Mouse (Mus musculus): ENCODE data around the gene Prim2.
"Not testable (repeated sequence)": the region's sequence is repeated elsewhere in the genome, so short reads cannot be mapped to it uniquely, and the experiment has no call there.

The Prim2 gene

GRCm38 (mm10) chr1:33657574-33658149 lies 11.9 kb downstream of the Prim2 start:
- in situ Hi-C loops (cut with MboI, MseI) = no loop called here

GRCm38 (mm10) chr1:33650875-33651274 lies 18.7 kb downstream of the Prim2 start:
- in situ Hi-C loops (cut with MboI, MseI) = no loop called here

- in situ Hi-C loops (cut with MboI, MseI) = no loop called here
Measured at GRCm38 (mm10) chr1:33649534-33650108, 20.0 kb downstream of the Prim2 start.

- in situ Hi-C loops (cut with MboI, MseI) = no loop called here
Measured at GRCm38 (mm10) chr1:33649021-33649420, 20.6 kb downstream of the Prim2 start.

GRCm38 (mm10) chr1:33647661-33648060 lies 21.9 kb downstream of the Prim2 start:
- in situ Hi-C loops (cut with MboI, MseI) = no loop called here

GRCm38 (mm10) chr1:33647173-33647572 lies 22.4 kb downstream of the Prim2 start:
- in situ Hi-C loops (cut with MboI, MseI) = no loop called here

GRCm38 (mm10) chr1:33645689-33646088 lies 23.9 kb downstream of the Prim2 start:
- in situ Hi-C loops (cut with MboI, MseI) = no loop called here

GRCm38 (mm10) chr1:33641139-33641538 lies 28.5 kb downstream of the Prim2 start:
- in situ Hi-C loops (cut with MboI, MseI) = no loop called here

- in situ Hi-C loops (cut with MboI, MseI) = no loop called here
Measured at GRCm38 (mm10) chr1:33640089-33640488, 29.5 kb downstream of the Prim2 start.

GRCm38 (mm10) chr1:33639234-33639633 lies 30.4 kb downstream of the Prim2 start:
- in situ Hi-C loops (cut with MboI, MseI) = no loop called here

GRCm38 (mm10) chr1:33637827-33638226 lies 31.8 kb downstream of the Prim2 start:
- in situ Hi-C loops (cut with MboI, MseI) = no loop called here

GRCm38 (mm10) chr1:33636421-33637195 lies 33.0 kb downstream of the Prim2 start:
- in situ Hi-C loops (cut with MboI, MseI) = no loop called here

- in situ Hi-C loops (cut with MboI, MseI) = not testable (repeated sequence)
Measured at GRCm38 (mm10) chr1:33631002-33631618, 38.5 kb downstream of the Prim2 start.

- in situ Hi-C loops (cut with MboI, MseI) = loop anchor here (5.0 kb wide), 1 partner anchor 71 kb away; no protein-coding TSS in a partner anchor
Measured at GRCm38 (mm10) chr1:33627803-33628202, 41.8 kb downstream of the Prim2 start.

GRCm38 (mm10) chr1:33627070-33627469 lies 42.5 kb downstream of the Prim2 start:
- in situ Hi-C loops (cut with MboI, MseI) = loop anchor here (5.0 kb wide), 1 partner anchor 70 kb away; no protein-coding TSS in a partner anchor

- in situ Hi-C loops (cut with MboI, MseI) = loop anchor here (5.0 kb wide), 1 partner anchor 68 kb away; no protein-coding TSS in a partner anchor
Measured at GRCm38 (mm10) chr1:33624900-33625299, 44.7 kb downstream of the Prim2 start.

GRCm38 (mm10) chr1:33624441-33624840 lies 45.2 kb downstream of the Prim2 start:
- in situ Hi-C loops (cut with MboI, MseI) = no loop called here

GRCm38 (mm10) chr1:33621791-33622190 lies 47.8 kb downstream of the Prim2 start:
- in situ Hi-C loops (cut with MboI, MseI) = no loop called here

- in situ Hi-C loops (cut with MboI, MseI) = no loop called here
Measured at GRCm38 (mm10) chr1:33620091-33620788, 49.4 kb downstream of the Prim2 start.

- in situ Hi-C loops (cut with MboI, MseI) = not testable (repeated sequence)
Measured at GRCm38 (mm10) chr1:33616642-33617041, 53.0 kb downstream of the Prim2 start.

GRCm38 (mm10) chr1:33612100-33612499 lies 57.5 kb downstream of the Prim2 start:
- in situ Hi-C loops (cut with MboI, MseI) = no loop called here
